Mouse (Mus musculus) frontal cortex, adult (tissue): ENCODE data around the gene Tpm3.

Experiments used
- ATAC-seq: cut with Nextera tagmentation; 2 replicates; pipeline ENCODE4 v1.9.2; 2017; ENCODE audit warnings: mild to moderate bottlenecking, moderate library complexity, mixed read lengths; ENCODE audit not compliant: low TSS enrichment

The Tpm3 gene

GRCm38 (mm10) chr3:90136660-90137059, 64.2 kb downstream of the Tpm3 start:
- no peak for ATAC-seq

GRCm38 (mm10) chr3:90137606-90138005, 65.2 kb downstream of the Tpm3 start:
- ATAC-seq = no peak

DNA sequence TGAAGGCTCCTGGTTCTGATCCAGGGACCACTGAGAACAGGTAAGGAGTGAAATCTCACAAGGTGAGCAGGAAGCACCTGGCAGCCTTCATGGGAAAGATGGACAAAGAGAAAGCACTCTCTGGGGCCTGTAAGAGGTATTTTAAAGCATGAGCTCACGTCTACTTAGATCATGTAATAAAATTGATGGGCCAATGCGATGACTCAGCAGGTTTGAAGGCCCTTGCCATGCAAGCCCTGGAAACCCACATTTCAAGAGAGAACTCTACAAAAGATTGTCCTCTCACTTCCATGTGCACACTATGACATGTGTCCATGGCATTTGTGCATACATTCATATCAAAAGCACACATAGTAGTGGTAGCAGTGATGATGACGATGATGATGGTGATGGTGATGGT, 67.5 kb downstream of the Tpm3 start:
- no peak for ATAC-seq

DNA sequence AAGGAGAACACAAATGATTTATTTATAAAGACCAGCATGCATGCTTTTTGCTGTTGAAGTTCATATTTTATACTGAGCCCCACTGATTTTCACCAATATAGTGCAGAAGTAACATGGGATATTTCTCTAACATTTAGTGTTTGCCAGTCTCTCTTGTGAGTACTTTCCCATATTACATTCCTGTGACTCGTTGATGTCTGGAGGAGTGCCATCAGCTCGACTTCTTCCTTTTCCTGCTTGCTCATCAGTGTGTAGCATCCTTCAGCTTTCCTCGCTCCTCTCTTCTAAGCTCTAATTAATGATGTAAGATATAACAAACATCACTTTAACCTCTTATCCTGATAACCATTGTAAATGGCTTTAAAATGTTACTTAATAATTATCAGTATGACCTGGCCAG, 73.0 kb downstream of the Tpm3 start:
- ATAC-seq = no peak

DNA sequence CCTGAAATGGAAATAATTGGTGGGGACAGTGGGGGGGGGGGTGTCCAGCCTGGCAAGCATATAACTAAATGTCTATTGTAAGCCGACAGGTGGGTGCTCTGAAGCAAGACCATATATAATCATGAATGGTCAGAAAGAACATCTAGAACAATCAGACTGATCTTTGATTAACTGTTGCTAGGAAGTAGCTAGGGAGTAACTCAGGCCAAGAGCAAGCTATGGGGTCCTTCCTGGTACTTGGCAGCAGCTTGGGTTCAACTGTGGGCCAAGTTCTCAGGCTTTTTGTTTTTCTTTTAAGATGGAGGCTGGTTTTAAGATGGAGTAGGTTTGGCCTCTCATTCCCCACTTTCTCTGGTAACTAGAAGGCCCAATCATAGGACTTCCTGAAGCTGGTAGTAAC, 74.2 kb downstream of the Tpm3 start:
- ATAC-seq = no peak
